Mouse (Mus musculus): ENCODE data around the gene Gse1. TPM values are rescaled to one million over a fixed set of nuclear protein-coding genes. Genes with fewer than 3 reads are reported as not detected.

Gene Gse1
- polyA plus RNA-seq, 1 experiment from 2014 or later: 6.4 TPM

DNA sequence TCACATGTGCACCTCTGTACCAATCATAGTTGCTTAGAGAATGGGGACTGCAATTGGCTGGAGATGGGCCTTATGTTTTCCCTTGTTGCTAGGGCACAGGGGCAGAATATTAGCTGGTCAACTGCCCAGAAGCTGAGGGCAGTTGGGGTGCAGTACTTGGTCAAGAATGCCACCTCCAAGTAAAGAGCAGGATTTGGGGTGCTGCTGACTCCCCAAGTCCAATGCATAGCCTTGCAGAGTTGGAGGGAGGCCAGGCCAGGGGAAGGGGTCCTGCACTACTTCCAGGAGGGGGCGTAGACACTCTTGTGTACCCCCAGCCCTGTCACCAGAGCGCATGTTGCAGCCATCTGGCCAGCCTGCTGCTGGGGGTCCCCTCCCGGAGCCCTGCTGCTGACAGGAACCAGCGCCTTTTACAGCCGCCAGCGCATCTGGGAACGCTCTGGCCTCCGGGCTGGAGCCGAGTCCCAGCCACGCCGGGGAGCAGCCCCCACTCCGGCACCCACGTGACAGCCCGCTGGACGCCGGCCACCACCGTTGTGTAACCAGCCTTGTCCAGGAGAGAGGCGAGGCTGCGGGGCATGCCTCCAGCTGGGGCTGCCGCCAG lies 37.3 kb upstream of the Gse1 start:
- no peaks in the 10 kb centered on the region for H3K9me3 ChIP-seq (ENCODE audit: control insufficient read depth)
- WGBS: 29% methylated on average over 20 of the region's 20 CpGs
- H3K4me2 ChIP-seq (replicated peaks; ENCODE audit: low read depth): peak overlapping the region; percentile 51
- H3K27ac ChIP-seq (ENCODE audit: low read depth, low read length): peak overlapping the region; percentile 35; the same call in 1 of the 2 replicates
- no peaks in the 10 kb centered on the region for H3K27me3 ChIP-seq (replicated peaks; ENCODE audit: control insufficient read depth, insufficient read depth, low read length)
- H3K4me1 ChIP-seq (replicated peaks; ENCODE audit: control insufficient read depth, insufficient read depth, low read length): no peaks in the 10 kb centered on the region
- H3K36me3 ChIP-seq (ENCODE audit: control insufficient read depth, insufficient read depth): no peaks in the 10 kb centered on the region
- ATAC-seq: peak; percentile 76
- no peak overlapping the region for H3K4me3 ChIP-seq (ENCODE audit: low read depth, low read length)
- TF ChIP-seq CTCF (IDR thresholded peaks at IDR 0.05; ENCODE audit: low read depth): peak; percentile 24; the same call in 1 of the 2 replicates
- no peak overlapping the region; the same call in 1 of the 2 replicates for H3K9ac ChIP-seq (ENCODE audit: low read depth, low read length)

DNA sequence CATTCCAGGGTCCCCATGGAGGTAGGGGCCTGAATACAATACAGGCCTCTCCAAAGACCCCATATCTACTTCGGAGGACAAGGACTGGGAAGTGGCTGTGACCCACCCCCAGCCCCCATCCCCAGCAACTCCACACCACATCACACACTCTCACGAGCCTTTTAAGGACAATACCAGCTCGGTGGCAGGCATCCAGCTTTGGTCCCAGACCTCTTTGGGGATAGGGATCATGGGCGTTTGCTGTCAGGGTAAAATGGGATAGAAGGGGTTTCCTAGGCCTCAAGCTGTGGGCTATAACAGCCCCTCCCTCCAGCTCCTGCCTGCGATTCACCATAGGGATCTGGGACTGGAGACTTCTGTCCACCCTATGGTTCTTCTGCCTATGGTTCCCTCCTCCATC lies 36.6 kb upstream of the Gse1 start:
- H3K36me3 ChIP-seq (ENCODE audit: control insufficient read depth, insufficient read depth): no peaks in the 10 kb centered on the region
- no peak for TF ChIP-seq CTCF (IDR thresholded peaks at IDR 0.05; ENCODE audit: low read depth)
- ATAC-seq: no peak
- H3K27me3 ChIP-seq (replicated peaks; ENCODE audit: control insufficient read depth, insufficient read depth, low read length): no peaks in the 10 kb centered on the region
- WGBS: 70% methylated on average over 5 of the region's 5 CpGs
- no peaks in the 10 kb centered on the region for H3K9me3 ChIP-seq (ENCODE audit: control insufficient read depth)
- no peak overlapping the region for H3K4me3 ChIP-seq (ENCODE audit: low read depth, low read length)
- no peak overlapping the region; the same call in 1 of the 2 replicates for H3K27ac ChIP-seq (ENCODE audit: low read depth, low read length)
- H3K4me2 ChIP-seq (replicated peaks; ENCODE audit: low read depth): no peak overlapping the region
- H3K9ac ChIP-seq (ENCODE audit: low read depth, low read length): no peak overlapping the region
- no peaks in the 10 kb centered on the region for H3K4me1 ChIP-seq (replicated peaks; ENCODE audit: control insufficient read depth, insufficient read depth, low read length)

DNA sequence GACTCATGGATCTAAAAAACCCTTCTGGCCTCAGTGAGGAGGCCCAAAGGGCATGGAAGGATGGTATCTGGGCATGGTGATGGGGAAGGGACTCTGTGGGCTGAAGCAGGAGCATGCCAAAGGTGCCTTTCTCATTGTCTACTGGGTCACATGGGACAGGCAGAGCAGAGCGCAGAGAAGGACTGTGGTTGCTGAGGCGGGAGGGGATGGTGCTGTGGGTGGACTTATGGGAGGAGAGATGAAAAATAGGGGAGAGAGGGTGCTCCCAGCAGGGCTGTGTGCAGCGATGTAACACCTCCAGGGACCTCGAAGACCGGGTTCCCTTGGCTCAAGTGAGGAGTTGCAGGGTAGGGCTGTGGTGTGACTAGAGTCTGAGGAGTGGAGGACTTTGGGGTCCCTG lies 36.1 kb upstream of the Gse1 start:
- H3K27ac ChIP-seq (ENCODE audit: low read depth, low read length): no peak overlapping the region
- no peak for ATAC-seq
- WGBS: 97% methylated on average over 5 of the region's 5 CpGs

DNA sequence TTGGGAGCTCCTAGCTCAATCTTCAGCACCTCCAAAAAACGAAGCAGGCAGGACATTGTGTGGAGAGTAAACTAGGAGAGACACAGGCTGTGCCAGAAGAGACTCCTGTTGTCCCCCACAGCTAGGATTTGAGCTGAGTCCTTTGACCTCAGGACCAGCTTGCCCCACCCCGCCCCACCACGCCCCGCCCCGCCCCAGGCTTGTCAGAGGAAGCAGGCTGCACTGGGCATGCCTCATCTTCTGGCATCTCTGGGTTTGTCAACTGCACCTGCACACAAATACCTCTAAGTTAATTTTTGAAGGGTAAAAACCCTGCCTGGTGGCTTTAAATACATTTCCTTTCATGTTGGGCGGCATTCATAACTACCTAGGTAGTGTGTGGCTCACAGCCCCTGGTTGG lies 26.9 kb upstream of the Gse1 start:
- Histone ChIP-seq H3K4me2 (replicated peaks; ENCODE audit: low read depth) (no peak overlapping the region), H3K36me3 (ENCODE audit: control insufficient read depth, insufficient read depth) (no peaks in the 10 kb centered on the region), H3K9ac (ENCODE audit: low read depth, low read length) (no peak overlapping the region), H3K9me3 (ENCODE audit: control insufficient read depth) (no peaks in the 10 kb centered on the region), H3K4me1 (replicated peaks; ENCODE audit: control insufficient read depth, insufficient read depth, low read length) (no peaks in the 10 kb centered on the region; the same call in 1 of the 2 replicates), H3K4me3 (ENCODE audit: low read depth, low read length) (no peak overlapping the region), H3K27ac (ENCODE audit: low read depth, low read length) (no peak overlapping the region), H3K27me3 (replicated peaks; ENCODE audit: control insufficient read depth, insufficient read depth, low read length) (no peaks in the 10 kb centered on the region)
- ATAC-seq: no peak
- no peak for TF ChIP-seq CTCF (IDR thresholded peaks at IDR 0.05; ENCODE audit: low read depth)
- WGBS: 71% methylated on average over 6 of the region's 6 CpGs

More for the DNA sequence above, 36.1 kb upstream of the Gse1 start:
- no peaks in the 10 kb centered on the region for H3K9me3 ChIP-seq (ENCODE audit: control insufficient read depth)
- no peaks in the 10 kb centered on the region for H3K4me1 ChIP-seq (replicated peaks; ENCODE audit: control insufficient read depth, insufficient read depth, low read length)
- H3K4me2 ChIP-seq (replicated peaks; ENCODE audit: low read depth): no peak overlapping the region
- H3K27me3 ChIP-seq (replicated peaks; ENCODE audit: control insufficient read depth, insufficient read depth, low read length): no peaks in the 10 kb centered on the region
- no peak overlapping the region for H3K9ac ChIP-seq (ENCODE audit: low read depth, low read length)
- TF ChIP-seq CTCF (IDR thresholded peaks at IDR 0.05; ENCODE audit: low read depth): no peak
- no peak overlapping the region for H3K4me3 ChIP-seq (ENCODE audit: low read depth, low read length)
- no peaks in the 10 kb centered on the region for H3K36me3 ChIP-seq (ENCODE audit: control insufficient read depth, insufficient read depth)

DNA sequence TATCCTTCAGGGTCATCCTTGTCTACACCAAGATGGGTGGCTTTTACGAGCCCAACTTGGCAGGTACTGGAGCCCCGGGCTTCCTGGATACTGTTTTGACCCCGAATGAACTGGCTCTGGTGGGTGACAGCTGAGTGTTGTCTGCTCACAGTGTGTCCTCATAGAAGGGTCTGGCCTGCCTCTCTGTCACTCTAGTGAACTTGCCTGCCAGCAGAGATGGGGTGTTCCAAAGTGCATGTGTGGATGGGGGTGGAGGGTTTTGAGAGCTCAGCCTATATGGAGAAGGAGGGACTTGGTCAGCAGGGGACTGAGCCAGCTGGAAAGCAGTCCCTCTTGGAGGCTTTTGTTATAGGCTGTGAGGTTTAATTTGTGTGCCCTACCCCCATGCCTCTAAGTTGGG lies 25.7 kb upstream of the Gse1 start:
- H3K9ac ChIP-seq (ENCODE audit: low read depth, low read length): no peak overlapping the region

DNA sequence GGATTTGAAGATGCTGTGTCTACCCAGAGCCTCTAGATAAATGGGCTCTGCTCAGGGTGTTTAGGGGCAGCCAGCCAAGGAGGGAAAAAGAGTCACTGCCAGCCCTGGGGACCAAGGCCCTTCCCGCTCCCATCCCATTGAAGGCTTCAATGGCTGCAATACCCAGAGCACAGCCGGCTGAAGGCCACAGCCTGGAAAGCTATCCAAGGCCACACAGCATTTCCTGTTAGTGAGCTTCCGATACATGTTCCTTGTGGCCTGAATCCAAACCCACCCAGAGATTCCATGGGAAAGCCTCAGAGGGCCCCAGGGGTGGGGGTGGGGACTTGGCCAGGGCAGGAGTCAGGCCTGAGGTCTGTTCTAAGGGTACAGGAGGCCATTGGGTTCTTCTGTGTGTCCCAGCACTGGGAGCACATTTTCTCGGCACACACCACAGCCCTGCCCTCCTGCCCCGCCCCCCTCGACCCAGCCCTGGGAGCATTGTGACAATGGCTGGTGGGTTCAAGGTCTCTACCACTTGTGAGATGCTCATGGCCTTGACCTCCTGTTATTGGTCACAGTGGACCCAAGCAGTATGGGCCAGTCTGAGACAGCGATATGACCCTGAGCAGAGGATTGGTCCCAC lies 23.4 kb upstream of the Gse1 start:
- H3K9me3 ChIP-seq (ENCODE audit: control insufficient read depth): no peaks in the 10 kb centered on the region
- WGBS: 49% methylated on average over 7 of the region's 7 CpGs
- H3K27me3 ChIP-seq (replicated peaks; ENCODE audit: control insufficient read depth, insufficient read depth, low read length): no peaks in the 10 kb centered on the region
- no peaks in the 10 kb centered on the region for H3K36me3 ChIP-seq (ENCODE audit: control insufficient read depth, insufficient read depth)
- no peak overlapping the region for H3K9ac ChIP-seq (ENCODE audit: low read depth, low read length)
- H3K4me1 ChIP-seq (replicated peaks; ENCODE audit: control insufficient read depth, insufficient read depth, low read length): no peaks in the 10 kb centered on the region; the same call in 1 of the 2 replicates
- TF ChIP-seq CTCF (IDR thresholded peaks at IDR 0.05; ENCODE audit: low read depth): no peak
- 0 out of 2 replicates have a peak overlapping the region, but pooled peaks have one; percentile 35 for H3K27ac ChIP-seq (ENCODE audit: low read depth, low read length)
- no peak for ATAC-seq
- H3K4me2 ChIP-seq (replicated peaks; ENCODE audit: low read depth): no peak overlapping the region
- H3K4me3 ChIP-seq (ENCODE audit: low read depth, low read length): no peak overlapping the region

More for the DNA sequence above, 25.7 kb upstream of the Gse1 start:
- Histone ChIP-seq H3K27ac (ENCODE audit: low read depth, low read length) (no peak overlapping the region), H3K4me1 (replicated peaks; ENCODE audit: control insufficient read depth, insufficient read depth, low read length) (no peaks in the 10 kb centered on the region; the same call in 1 of the 2 replicates), H3K36me3 (ENCODE audit: control insufficient read depth, insufficient read depth) (no peaks in the 10 kb centered on the region), H3K4me2 (replicated peaks; ENCODE audit: low read depth) (no peak overlapping the region), H3K9me3 (ENCODE audit: control insufficient read depth) (no peaks in the 10 kb centered on the region), H3K27me3 (replicated peaks; ENCODE audit: control insufficient read depth, insufficient read depth, low read length) (no peaks in the 10 kb centered on the region), H3K4me3 (ENCODE audit: low read depth, low read length) (no peak overlapping the region)
- TF ChIP-seq CTCF (IDR thresholded peaks at IDR 0.05; ENCODE audit: low read depth): no peak
- 60% methylated on average over 3 of the region's 3 CpGs for WGBS
- ATAC-seq: no peak
